Mouse (Mus musculus) left cerebral cortex, adult 2 months (tissue): ENCODE results near the gene Gm17655. TPM values are rescaled to one million over a fixed set of nuclear protein-coding genes. Genes with fewer than 3 reads are reported as not detected.
"Not testable (repeated sequence)": the region's sequence is repeated elsewhere in the genome, so short reads cannot be mapped to it uniquely, and the experiment has no call there.

ENCODE experiments used
- DNase-seq, 2 experiments: peaks; one replicate each; pipeline ENCODE4 v3.0.0; 2021 to 2022; ENCODE audit warnings: low spot score in 2 of 2, mixed read lengths in 1 of 2; ENCODE audit errors: extremely low spot score in 1 of 2
- H3K27ac ChIP-seq: fragments of 200-600 bp; 2 replicates; pipeline ENCODE4 v1.8.1; 2022
- H3K4me3 ChIP-seq: fragments of 200-600 bp; 2 replicates; pipeline ENCODE4 v1.8.1; 2022
- CTCF ChIP-seq: fragments of 200-600 bp; IDR thresholded peaks from 2 replicates; pipeline ENCODE4 v1.8.1; 2022; ENCODE audit warnings: antibody characterized with exemption, mild to moderate bottlenecking, moderate library complexity
- intact Hi-C: fragments of 180-260 bp; cut with DNase I; formaldehyde crosslinking; loops from one replicate; pipeline ENCODE4 v1.15.1; 2025
- total RNA-seq, 2 experiments: library from RNA; stranded (reverse); gene quantifications; 2 replicates each; pipeline ENCODE4 v1.2.3; 2021

The Gm17655 gene
- total RNA-seq, 2 experiments from 2014 or later: 9.3 to 10.0 TPM

GRCm38 (mm10) chr5:110057637-110058408 lies 14.5 kb downstream of the Gm17655 start:
- DNase-seq: peak; percentile 73 to 74
- intact Hi-C loops: loop anchor here (2.0 to 10.0 kb wide), 3 partner anchors 37 to 77 kb away; partner anchors contain the start of genes Chfr, Gm35315 and Zfp932
- no peak for TF ChIP-seq CTCF
- Histone ChIP-seq H3K4me3 (peak overlapping the region; percentile 72), H3K27ac (peak overlapping the region; percentile 85)

GRCm38 (mm10) chr5:110023694-110024427 lies 48.5 kb downstream of the Gm17655 start:
- peak; percentile 24 to 53 for DNase-seq
- H3K27ac ChIP-seq, H3K4me3 ChIP-seq: not testable (repeated sequence)
- peak; percentile 63 for TF ChIP-seq CTCF
- intact Hi-C loops: loop anchor here (5.0 kb wide), 2 partner anchors 422 to 517 kb away; no protein-coding TSS in a partner anchor

GRCm38 (mm10) chr5:110023273-110023672 lies 49.0 kb downstream of the Gm17655 start:
- intact Hi-C loops: loop anchor here (5.0 kb wide), 2 partner anchors 421 to 516 kb away; no protein-coding TSS in a partner anchor
- no peak for DNase-seq
- Histone ChIP-seq H3K27ac (no peak overlapping the region), H3K4me3 (no peak overlapping the region)
- no peak for TF ChIP-seq CTCF

GRCm38 (mm10) chr5:110015775-110016174 lies 56.5 kb downstream of the Gm17655 start:
- DNase-seq, intact Hi-C loops, H3K4me3 ChIP-seq, H3K27ac ChIP-seq: not testable (repeated sequence)
- peak; percentile 15 for TF ChIP-seq CTCF

Other genes starting within 250 kb of the Gm17655 start
- 10 to 100 TPM; 38.3 to 40.0 TPM for gene Gm15446, start 149.1 kb downstream of the Gm17655 start, total RNA-seq
- gene Zfp932, start 76.0 kb downstream of the Gm17655 start, total RNA-seq: 10 to 100 TPM; 50.7 to 57.5 TPM
- under 1 TPM; 0.42 to 0.59 TPM for gene Gm35315, start 21.9 kb upstream of the Gm17655 start, total RNA-seq
- gene Plcxd1, start 27.5 kb upstream of the Gm17655 start, total RNA-seq: 1 to 10 TPM; 9.3 to 9.5 TPM
- gene Gtpbp6, start 35.7 kb upstream of the Gm17655 start, total RNA-seq: 100 to 1,000 TPM; 107 to 108 TPM
- gene Zfp605, start 37.6 kb upstream of the Gm17655 start, total RNA-seq: 10 to 100 TPM; 15.9 to 16.7 TPM
- 10 to 100 TPM; 55.5 to 58.0 TPM for gene Chfr, start 63.3 kb upstream of the Gm17655 start, total RNA-seq
- 10 to 100 TPM; 47.0 to 49.3 TPM for gene Golga3, start 104.2 kb upstream of the Gm17655 start, total RNA-seq
- gene Ankle2, start 158.5 kb upstream of the Gm17655 start, total RNA-seq: 10 to 100 TPM; 35.0 to 43.6 TPM
- 10 to 100 TPM; 58.9 to 60.0 TPM for gene Pgam5, start 197.4 kb upstream of the Gm17655 start, total RNA-seq
- gene Pxmp2, start 213.7 kb upstream of the Gm17655 start, total RNA-seq: 1 to 10 TPM; 7.8 to 8.3 TPM
- 1 to 10 TPM in 1 of 2 experiments, under 1 TPM in 1; 0.98 to 1.5 TPM for gene Pole, start 213.8 kb upstream of the Gm17655 start, total RNA-seq